11 mouse cellular contexts compared by ENCODE assay signal in the genomic region with DNA sequence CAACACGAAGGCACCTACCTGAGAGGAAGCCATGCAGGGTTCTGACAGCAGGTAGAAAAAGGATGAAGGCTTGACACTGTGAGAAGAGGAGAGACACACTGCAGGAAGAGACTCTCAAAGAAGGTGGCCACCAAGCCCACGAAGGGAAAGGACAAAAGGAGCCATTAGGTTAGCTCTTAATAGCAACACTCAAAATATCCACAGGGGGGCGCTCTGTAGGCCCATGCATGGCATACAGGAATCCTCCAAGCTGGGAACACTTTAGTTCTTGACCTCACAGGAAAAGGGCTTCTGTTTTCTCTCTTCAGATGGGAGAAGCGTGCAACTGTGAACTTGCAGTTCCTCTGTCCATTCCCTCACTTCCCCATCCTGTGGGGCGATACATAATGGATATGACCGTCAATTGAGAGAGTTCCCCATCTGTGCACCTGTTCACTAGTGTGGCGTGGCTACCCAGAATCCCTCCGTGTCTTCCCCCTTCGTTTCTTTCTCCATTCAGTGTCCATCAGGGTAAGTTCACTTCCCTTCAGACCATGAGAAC.
DNase-seq lines count a peak whose midpoint lies in the region; ATAC-seq lines count a peak whose summit lies in the region.
"Had no signal": no experiment of that assay in that cellular context is flagged by ENCODE, and none has a peak within 500 bp of the region (broad histone marks: within the 10 kb centered on the region; RNA-seq: fewer than 3 reads in every experiment).

No protein-coding gene starts in this region.

- peak; percentile 40 for DNase-seq in kidney, adult 9 months
- no peak for DNase-seq in kidney, adult 11 months
- peak; percentile 22 for DNase-seq in ES-CJ7 (ENCODE audit: low read depth, low spot score)
- DNase-seq in c-Kit-positive CD71-negative TER-119-negative erythroid progenitor cells, embryonic 14.5 days (ENCODE audit: low read depth) = peak; percentile 10
- peak; percentile 40 for DNase-seq in lung, postnatal 36 days
- no peak for DNase-seq in ovary, adult 18-20 months (ENCODE audit: low spot score)
- DNase-seq: cerebellum, postnatal 36 days had no signal

- no peaks in the 10 kb centered on the region for H3K4me1 ChIP-seq in hindbrain, embryonic 12.5 days
- H3K4me1 ChIP-seq: forebrain, embryonic 13.5 days; limb, embryonic 13.5 days had no signal

- no peak for ATAC-seq in hindbrain, embryonic 12.5 days (ENCODE audit: low FRiP score)
- ATAC-seq: forebrain, embryonic 13.5 days had no signal

- H3K4me3 ChIP-seq in hindbrain, embryonic 12.5 days = no peak overlapping the region
- H3K4me3 ChIP-seq: forebrain, embryonic 13.5 days; limb, embryonic 13.5 days; myocyte had no signal

- 71% methylated on average over 9 of the region's 9 CpGs for WGBS in hindbrain, embryonic 12.5 days

- no peak overlapping the region for H3K27ac ChIP-seq in hindbrain, embryonic 12.5 days
- H3K27ac ChIP-seq: forebrain, embryonic 13.5 days; limb, embryonic 13.5 days had no signal

- H3K36me3 ChIP-seq in hindbrain, embryonic 12.5 days = no peaks in the 10 kb centered on the region
- H3K36me3 ChIP-seq: limb, embryonic 13.5 days had no signal

- no peak overlapping the region for H3K9ac ChIP-seq in hindbrain, embryonic 12.5 days
- H3K9ac ChIP-seq: forebrain, embryonic 13.5 days; limb, embryonic 13.5 days had no signal

- no peaks in the 10 kb centered on the region for H3K9me3 ChIP-seq in hindbrain, embryonic 12.5 days (replicated peaks)
- H3K9me3 ChIP-seq: forebrain, embryonic 13.5 days; limb, embryonic 13.5 days had no signal

- H3K27me3 ChIP-seq in hindbrain, embryonic 12.5 days = no peaks in the 10 kb centered on the region
- H3K27me3 ChIP-seq: forebrain, embryonic 13.5 days; limb, embryonic 13.5 days had no signal

- no peak overlapping the region for H3K4me2 ChIP-seq in hindbrain, embryonic 12.5 days (replicated peaks)
- H3K4me2 ChIP-seq: forebrain, embryonic 13.5 days; limb, embryonic 13.5 days had no signal

Comparison
In these comparisons a context has a peak if more than half of its experiments do, and no peak if none do; other contexts are left out.
1. DNase-seq: peak in kidney, adult 9 months (single experiment), ES-CJ7 (single experiment), c-Kit-positive CD71-negative TER-119-negative erythroid progenitor cells, embryonic 14.5 days (single experiment) and lung, postnatal 36 days (single experiment); none in kidney, adult 11 months (single experiment) and ovary, adult 18-20 months (single experiment).